8 mouse cellular contexts compared by ENCODE assay signal in genomic region chr1:39478057-39478895, GRCm38 (mm10). TPM values are rescaled to one million over a fixed set of nuclear protein-coding genes. Genes with fewer than 3 reads are reported as not detected.
DNase-seq lines count a peak whose midpoint lies in the region; ATAC-seq and TF ChIP-seq lines count a peak whose summit lies in the region.

Tbc1d8 (minus strand) TSS chr1:39478755.

- peak within 1 kb of the TSS; percentile 35 for H3K9ac ChIP-seq in CH12.LX (ENCODE audit: insufficient read depth, low read depth)
- H3K9ac ChIP-seq in forebrain, embryonic 11.5 days (ENCODE audit: low read length) = peak within 1 kb of the TSS; percentile 82
- H3K9ac ChIP-seq in heart, embryonic 15.5 days = peak within 1 kb of the TSS; percentile 83
- peak within 1 kb of the TSS; percentile 81 for H3K9ac ChIP-seq in liver, embryonic 15.5 days
- peak within 1 kb of the TSS; percentile 72 for H3K9ac ChIP-seq in neural tube, embryonic 12.5 days
- H3K9ac ChIP-seq in stomach, postnatal 0 days (ENCODE audit: low read length) = peak within 1 kb of the TSS; percentile 82

- H3K4me3 ChIP-seq in CH12.LX (replicated peaks in 1 of 3; ENCODE audit: low read depth in 2 of 3, low read length in 2 of 3, poor library complexity in 1 of 3) = peak within 1 kb of the TSS; percentile 35 to 78 (median 55)
- H3K4me3 ChIP-seq in forebrain, embryonic 11.5 days (ENCODE audit: low read depth, low read length) = peak within 1 kb of the TSS; percentile 65
- peak within 1 kb of the TSS; percentile 77 for H3K4me3 ChIP-seq in heart, embryonic 15.5 days
- peak within 1 kb of the TSS; percentile 78 for H3K4me3 ChIP-seq in liver, embryonic 15.5 days (replicated peaks)
- H3K4me3 ChIP-seq in neural tube, embryonic 12.5 days = peak within 1 kb of the TSS; percentile 67
- H3K4me3 ChIP-seq in stomach, postnatal 0 days (ENCODE audit: low read depth, low read length) = peak within 1 kb of the TSS; percentile 79

- no peak for TF ChIP-seq RAD21 in CH12.LX (IDR thresholded peaks at IDR 0.05; ENCODE audit: low read depth, low read length)

- in situ Hi-C loops in CH12.LX (cut with MboI; ENCODE audit: low pct_ligation_motif_present, low pct_unique_long_range_greater_than_20kb, low sequenced_read_pairs) = no loop called here

- peaks cover 54% of the 10 kb centered on the region for H3K27me3 ChIP-seq in CH12.LX (replicated peaks)
- H3K27me3 ChIP-seq in forebrain, embryonic 11.5 days (ENCODE audit: control insufficient read depth, insufficient read depth, low read length) = no peaks in the 10 kb centered on the region; the same call in 1 of the 2 replicates
- no peaks in the 10 kb centered on the region for H3K27me3 ChIP-seq in heart, embryonic 15.5 days
- peaks cover 3% of the 10 kb centered on the region; the same call in 1 of the 2 replicates for H3K27me3 ChIP-seq in liver, embryonic 15.5 days
- H3K27me3 ChIP-seq in neural tube, embryonic 12.5 days (replicated peaks) = peaks cover 9% of the 10 kb centered on the region; the same call in 1 of the 2 replicates
- H3K27me3 ChIP-seq in stomach, postnatal 0 days (ENCODE audit: control insufficient read depth, insufficient read depth, low read length) = no peaks in the 10 kb centered on the region

- dilution Hi-C loops in CH12.LX (cut with MboI; ENCODE audit: extremely low pct_ligation_motif_present, extremely low pct_unique_long_range_greater_than_20kb, low sequenced_read_pairs) = no loop called here

- no peak for TF ChIP-seq CTCF in CH12.LX (conservative IDR thresholded peaks at IDR 0.05 in 1 of 2, IDR thresholded peaks at IDR 0.05 in 1 of 2; ENCODE audit: low read depth in 2 of 2, low read length in 2 of 2)
- peak; percentile 22; the same call in 1 of the 2 replicates for TF ChIP-seq CTCF in stomach, postnatal 0 days (IDR thresholded peaks at IDR 0.05; ENCODE audit: low read depth)

- peak; percentile 95 for ATAC-seq in forebrain, embryonic 11.5 days (replicated peaks; ENCODE audit: low FRiP score)
- peak; percentile 96 for ATAC-seq in heart, embryonic 15.5 days (replicated peaks; ENCODE audit: insufficient number of reproducible peaks, insufficient read depth, low FRiP score, low read depth)
- ATAC-seq in liver, embryonic 15.5 days (ENCODE audit: insufficient read depth) = peak; percentile 90
- ATAC-seq in neural tube, embryonic 12.5 days (ENCODE audit: low FRiP score, low read depth) = peak; percentile 95
- peak; percentile 96 for ATAC-seq in stomach, postnatal 0 days (ENCODE audit: low FRiP score, low TSS enrichment)

- peak; percentile 45 for DNase-seq in CH12.LX (ENCODE audit: extremely low read depth)
- DNase-seq in c-Kit-positive CD71-positive TER-119-negative erythroid progenitor cells, embryonic 14.5 days (ENCODE audit: low read depth) = peak; percentile 56
- DNase-seq in forebrain, embryonic 11.5 days (ENCODE audit: low spot score) = peak; percentile 96
- peak; percentile 92 to 94 for DNase-seq in kidney, postnatal 25 days
- peak; percentile 96 for DNase-seq in stomach, postnatal 0 days (ENCODE audit: low spot score)

- peaks cover 20% of the 10 kb centered on the region for H3K9me3 ChIP-seq in CH12.LX (replicated peaks; ENCODE audit: low read length)
- H3K9me3 ChIP-seq in forebrain, embryonic 11.5 days (ENCODE audit: control insufficient read depth, low read length) = no peaks in the 10 kb centered on the region
- no peaks in the 10 kb centered on the region for H3K9me3 ChIP-seq in heart, embryonic 15.5 days (replicated peaks)
- no peaks in the 10 kb centered on the region for H3K9me3 ChIP-seq in liver, embryonic 15.5 days (replicated peaks)
- H3K9me3 ChIP-seq in neural tube, embryonic 12.5 days = no peaks in the 10 kb centered on the region
- no peaks in the 10 kb centered on the region for H3K9me3 ChIP-seq in stomach, postnatal 0 days (ENCODE audit: control insufficient read depth, low read length)

- peak; percentile 40; the same call in 1 of the 2 replicates for TF ChIP-seq POLR2A in CH12.LX (IDR thresholded peaks at IDR 0.05; ENCODE audit: low read depth, low read length)

- H3K4me1 ChIP-seq in CH12.LX (ENCODE audit: control insufficient read depth in 1 of 2, insufficient read depth in 2 of 2) = peaks cover 0 to 7% of the 10 kb centered on the region in 2 experiments; a peak in 3 of 4 replicates
- peaks cover 5% of the 10 kb centered on the region; the same call in 1 of the 2 replicates for H3K4me1 ChIP-seq in forebrain, embryonic 11.5 days (replicated peaks; ENCODE audit: control insufficient read depth, insufficient read depth, low read length)
- peaks cover 19% of the 10 kb centered on the region for H3K4me1 ChIP-seq in heart, embryonic 15.5 days (replicated peaks)
- H3K4me1 ChIP-seq in liver, embryonic 15.5 days (replicated peaks) = peaks cover 50% of the 10 kb centered on the region
- peaks cover 15% of the 10 kb centered on the region for H3K4me1 ChIP-seq in neural tube, embryonic 12.5 days
- H3K4me1 ChIP-seq in stomach, postnatal 0 days (replicated peaks; ENCODE audit: control insufficient read depth, insufficient read depth) = 0 out of 2 replicates have a peak, but pooled peaks cover 2% of the 10 kb centered on the region

- H3K27ac ChIP-seq in CH12.LX (ENCODE audit: insufficient read depth, low read depth) = no peak within 1 kb of the TSS
- peak within 1 kb of the TSS; percentile 41; the same call in 1 of the 2 replicates for H3K27ac ChIP-seq in forebrain, embryonic 11.5 days (ENCODE audit: low read depth, low read length)
- peak within 1 kb of the TSS; percentile 88 for H3K27ac ChIP-seq in heart, embryonic 15.5 days
- H3K27ac ChIP-seq in liver, embryonic 15.5 days (replicated peaks) = peak within 1 kb of the TSS; percentile 69
- H3K27ac ChIP-seq in neural tube, embryonic 12.5 days = peak within 1 kb of the TSS; percentile 64; the same call in 1 of the 2 replicates
- peak within 1 kb of the TSS; percentile 95 for H3K27ac ChIP-seq in stomach, postnatal 0 days (replicated peaks)

- under 1% methylated on average over 83 of the region's 90 CpGs for WGBS in forebrain, embryonic 11.5 days
- under 1% methylated on average over 90 of the region's 90 CpGs for WGBS in heart, embryonic 15.5 days
- WGBS in liver, embryonic 15.5 days (ENCODE audit: insufficient replicate concordance) = under 1% methylated on average over 88 of the region's 90 CpGs
- WGBS in neural tube, embryonic 12.5 days = under 1% methylated on average over 90 of the region's 90 CpGs
- under 1% methylated on average over 80 of the region's 90 CpGs for WGBS in stomach, postnatal 0 days

- peak within 1 kb of the TSS; percentile 97 for H3K4me2 ChIP-seq in CH12.LX (ENCODE audit: insufficient read depth, low read depth, poor library complexity, severe bottlenecking)
- H3K4me2 ChIP-seq in forebrain, embryonic 11.5 days (ENCODE audit: low read depth, low read length, severe bottlenecking) = peak within 1 kb of the TSS; percentile 96
- peak within 1 kb of the TSS; percentile 87 for H3K4me2 ChIP-seq in heart, embryonic 15.5 days
- peak within 1 kb of the TSS; percentile 95 for H3K4me2 ChIP-seq in liver, embryonic 15.5 days
- H3K4me2 ChIP-seq in neural tube, embryonic 12.5 days (replicated peaks) = peak within 1 kb of the TSS; percentile 97
- peak within 1 kb of the TSS; percentile 90 for H3K4me2 ChIP-seq in stomach, postnatal 0 days (replicated peaks; ENCODE audit: low read depth)

- H3K36me3 ChIP-seq in CH12.LX (replicated peaks in 1 of 2; ENCODE audit: control insufficient read depth in 1 of 2, insufficient read depth in 1 of 2, low read length in 1 of 2) = no peaks in the 10 kb centered on the region
- no peaks in the 10 kb centered on the region for H3K36me3 ChIP-seq in forebrain, embryonic 11.5 days (ENCODE audit: control insufficient read depth, insufficient read depth, low read length)
- H3K36me3 ChIP-seq in heart, embryonic 15.5 days = no peaks in the 10 kb centered on the region
- H3K36me3 ChIP-seq in liver, embryonic 15.5 days (replicated peaks) = 0 out of 2 replicates have a peak, but pooled peaks cover 7% of the 10 kb centered on the region
- no peaks in the 10 kb centered on the region for H3K36me3 ChIP-seq in neural tube, embryonic 12.5 days
- H3K36me3 ChIP-seq in stomach, postnatal 0 days (ENCODE audit: control insufficient read depth, insufficient read depth, low read length) = no peaks in the 10 kb centered on the region

- TF ChIP-seq EP300 in CH12.LX (IDR thresholded peaks at IDR 0.05; ENCODE audit: low read length) = no peak
- no peak for TF ChIP-seq EP300 in stomach, postnatal 0 days (optimal IDR thresholded peaks at IDR 0.05)

- H3K79me2 ChIP-seq in CH12.LX (replicated peaks; ENCODE audit: control insufficient read depth, extremely low read depth, insufficient read depth, poor library complexity, severe bottlenecking) = no peaks in the 10 kb centered on the region

TF ChIP-seq in CH12.LX, 34 proteins besides CTCF, POLR2A, EP300 and RAD21 (continues in another document):
- no peak for TF ChIP-seq MYC (IDR thresholded peaks at IDR 0.05; ENCODE audit: low read depth, low read length)
- TF ChIP-seq HCFC1 (IDR thresholded peaks at IDR 0.05; ENCODE audit: low read depth, low read length) = no peak
- no peak for TF ChIP-seq CHD1 (IDR thresholded peaks at IDR 0.05; ENCODE audit: low read depth, low read length)
- no peak for TF ChIP-seq SMC3 (IDR thresholded peaks at IDR 0.05; ENCODE audit: low read depth, low read length)
- TF ChIP-seq ZC3H11A (IDR thresholded peaks at IDR 0.05; ENCODE audit: low read depth, low read length) = no peak
- no peak for TF ChIP-seq KAT2A (IDR thresholded peaks at IDR 0.05; ENCODE audit: insufficient replicate concordance, low read length)
- peak; percentile 98 for TF ChIP-seq TCF12 (IDR thresholded peaks at IDR 0.05; ENCODE audit: low read depth, low read length)
- TF ChIP-seq SIN3A (IDR thresholded peaks at IDR 0.05; ENCODE audit: low read length) = no peak
- TF ChIP-seq PAX5 (IDR thresholded peaks at IDR 0.05; ENCODE audit: low read length) = no peak
- TF ChIP-seq NRF1 (IDR thresholded peaks at IDR 0.05; ENCODE audit: low read depth, low read length) = no peak
- TF ChIP-seq ZMIZ1 (IDR thresholded peaks at IDR 0.05; ENCODE audit: low read depth, low read length) = no peak
- no peak for TF ChIP-seq ETS1 (conservative IDR thresholded peaks at IDR 0.05; ENCODE audit: low read depth, low read length)
- no peak for TF ChIP-seq ZNF384 (IDR thresholded peaks at IDR 0.05; ENCODE audit: low read depth, low read length)
- TF ChIP-seq MXI1 (IDR thresholded peaks at IDR 0.05; ENCODE audit: low read depth, low read length) = no peak

RNA-seq across cellular contexts. Expression of gene Tbc1d8, which starts in this region (rescaled TPM):
- total RNA-seq in CH12.LX (2012; rRNA removed) (0.81 and 0.88 TPM in 2 replicates), CH12.LX (2014; rRNA removed) (0.16 and 0.30 TPM in 2 replicates)
- polyA plus RNA-seq in CH12.LX (2012; ENCODE audit: insufficient read length, low read depth) = 1.4 and 1.8 TPM in 2 replicates
- polyA plus RNA-seq in forebrain, embryonic 11.5 days (2014; fragmentation: Nextera tagmentation; extraction: Ambion mirVana) = 6.5 and 7.0 TPM in 2 replicates
- 10.4 and 12.8 TPM in 2 replicates for polyA plus RNA-seq in heart, embryonic 15.5 days (2015; fragmentation: Nextera tagmentation; extraction: Ambion mirVana)
- 5.0 and 6.3 TPM in 2 replicates for polyA plus RNA-seq in liver, embryonic 15.5 days (2015; fragmentation: Nextera tagmentation; extraction: Ambion mirVana)
- 8.6 and 9.5 TPM in 2 replicates for polyA plus RNA-seq in neural tube, embryonic 12.5 days (2016; fragmentation: Nextera tagmentation; extraction: Ambion mirVana)
- 5.3 and 7.3 TPM in 2 replicates for polyA plus RNA-seq in stomach, postnatal 0 days (2015; fragmentation: Nextera tagmentation; extraction: Ambion mirVana)

Comparison
In these comparisons a context has a peak if more than half of its experiments do, and no peak if none do; other contexts are left out.
1. DNase-seq: peak in every context shown above with its lines; median percentile 96 in forebrain, embryonic 11.5 days; 96 in stomach, postnatal 0 days; 93 in kidney, postnatal 25 days; 56 in c-Kit-positive CD71-positive TER-119-negative erythroid progenitor cells, embryonic 14.5 days; 45 in CH12.LX.